19 mouse cellular contexts compared by ENCODE assay signal in the genomic region with DNA sequence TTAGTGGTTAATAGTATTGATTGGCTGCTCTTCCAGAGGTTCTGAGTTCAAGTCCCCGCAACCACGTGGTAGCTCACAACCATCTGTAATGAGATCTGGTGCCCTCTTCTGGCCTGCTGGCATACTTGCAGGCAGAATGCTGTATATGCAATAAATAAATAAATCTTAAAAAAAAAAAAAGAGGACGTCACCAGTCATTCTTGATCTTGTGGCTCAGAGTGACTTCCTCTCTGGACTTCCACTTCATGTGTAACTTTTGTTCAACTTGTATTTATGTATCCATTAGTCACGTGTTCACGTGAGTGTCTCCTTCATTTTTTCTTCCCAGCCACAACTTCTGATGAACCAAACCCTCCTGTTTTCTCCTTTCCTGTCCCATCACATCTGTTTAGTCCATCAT. TPM values are rescaled to one million over a fixed set of nuclear protein-coding genes. Genes with fewer than 3 reads are reported as not detected.
DNase-seq lines count a peak whose midpoint lies in the region; ATAC-seq and TF ChIP-seq lines count a peak whose summit lies in the region.
"Had no signal": no experiment of that assay in that cellular context is flagged by ENCODE, and none has a peak within 500 bp of the region (broad histone marks: within the 10 kb centered on the region; RNA-seq: fewer than 3 reads in every experiment).

No protein-coding gene starts in this region.

- no peaks in the 10 kb centered on the region for H3K27me3 ChIP-seq in intestine, postnatal 0 days (replicated peaks; ENCODE audit: control insufficient read depth, insufficient read depth, low read length)
- no peaks in the 10 kb centered on the region for H3K27me3 ChIP-seq in intestine, embryonic 15.5 days (replicated peaks)
- H3K27me3 ChIP-seq in lung, postnatal 0 days (replicated peaks; ENCODE audit: insufficient read depth, low read length) = no peaks in the 10 kb centered on the region
- H3K27me3 ChIP-seq: embryonic facial prominence, embryonic 12.5 days; limb, embryonic 13.5 days; lung, embryonic 15.5 days; neural tube, embryonic 13.5 days had no signal

- no peaks in the 10 kb centered on the region; the same call in 1 of the 2 replicates for H3K9me3 ChIP-seq in intestine, postnatal 0 days (ENCODE audit: control insufficient read depth)
- H3K9me3 ChIP-seq in intestine, embryonic 15.5 days = no peaks in the 10 kb centered on the region
- H3K9me3 ChIP-seq in lung, postnatal 0 days (ENCODE audit: low read length) = no peaks in the 10 kb centered on the region
- H3K9me3 ChIP-seq: embryonic facial prominence, embryonic 12.5 days; lung, embryonic 15.5 days; neural tube, embryonic 13.5 days had no signal

- H3K9ac ChIP-seq in intestine, postnatal 0 days (ENCODE audit: low read depth, low read length) = no peak overlapping the region
- no peak overlapping the region for H3K9ac ChIP-seq in intestine, embryonic 15.5 days
- H3K9ac ChIP-seq in lung, postnatal 0 days (replicated peaks; ENCODE audit: low read depth) = no peak overlapping the region
- H3K9ac ChIP-seq: embryonic facial prominence, embryonic 12.5 days; limb, embryonic 13.5 days; lung, embryonic 15.5 days; neural tube, embryonic 13.5 days had no signal

- TF ChIP-seq CTCF in intestine, postnatal 0 days (IDR thresholded peaks at IDR 0.05; ENCODE audit: low read depth) = peak; percentile 25; the same call in 1 of the 2 replicates
- TF ChIP-seq CTCF in lung, postnatal 0 days (IDR thresholded peaks at IDR 0.05) = peak; percentile 37

- no peak for ATAC-seq in intestine, postnatal 0 days
- ATAC-seq in intestine, embryonic 15.5 days = no peak
- no peak for ATAC-seq in lung, postnatal 0 days
- peak; percentile 53; the same call in 1 of the 2 replicates for ATAC-seq in common myeloid progenitor, adult 5-6 weeks (replicated peaks; ENCODE audit: low read depth, poor library complexity, severe bottlenecking)
- ATAC-seq: forebrain, embryonic 16.5 days; inflammation-experienced regulatory T-cells, adult 6 months had no signal

- no peak for TF ChIP-seq EP300 in lung, postnatal 0 days (IDR thresholded peaks at IDR 0.05)

- H3K4me3 ChIP-seq in intestine, postnatal 0 days (ENCODE audit: low read depth, low read length) = no peak overlapping the region
- no peak overlapping the region for H3K4me3 ChIP-seq in intestine, embryonic 15.5 days (replicated peaks)
- H3K4me3 ChIP-seq in lung, postnatal 0 days (ENCODE audit: low read depth, low read length) = no peak overlapping the region
- H3K4me3 ChIP-seq: embryonic facial prominence, embryonic 12.5 days; limb, embryonic 13.5 days; lung, embryonic 15.5 days; neural tube, embryonic 13.5 days had no signal

- no peak overlapping the region for H3K27ac ChIP-seq in intestine, postnatal 0 days (ENCODE audit: low read depth, low read length)
- no peak overlapping the region for H3K27ac ChIP-seq in intestine, embryonic 15.5 days
- H3K27ac ChIP-seq in lung, postnatal 0 days (ENCODE audit: low read length) = no peak overlapping the region
- H3K27ac ChIP-seq: embryonic facial prominence, embryonic 12.5 days; limb, embryonic 13.5 days; lung, embryonic 15.5 days; neural tube, embryonic 13.5 days had no signal

- DNase-seq in lung, postnatal 0 days (ENCODE audit: low spot score) = no peak
- no peak for DNase-seq in lung, postnatal 14 days
- no peak for DNase-seq in thymus, adult 18-20 months
- DNase-seq in heart, adult 18-20 months = no peak
- DNase-seq: adrenal gland, postnatal 10 days; B cell, adult 2 months; cerebellum, adult 18-20 months; spleen, adult 18-20 months; thymus, postnatal 25 days had no signal

- WGBS in intestine, postnatal 0 days = 79% methylated on average over 5 of the region's 5 CpGs
- 81% methylated on average over 5 of the region's 5 CpGs for whole genome bisulfite sequencing in intestine, embryonic 15.5 days
- 76% methylated on average over 5 of the region's 5 CpGs for WGBS in lung, postnatal 0 days

- no peak overlapping the region for H3K4me2 ChIP-seq in intestine, postnatal 0 days (replicated peaks; ENCODE audit: low read depth)
- H3K4me2 ChIP-seq in intestine, embryonic 15.5 days (replicated peaks) = no peak overlapping the region
- no peak overlapping the region for H3K4me2 ChIP-seq in lung, postnatal 0 days (replicated peaks; ENCODE audit: low read depth, low read length)
- H3K4me2 ChIP-seq: embryonic facial prominence, embryonic 12.5 days; limb, embryonic 13.5 days; lung, embryonic 15.5 days; neural tube, embryonic 13.5 days had no signal

- no peaks in the 10 kb centered on the region for H3K36me3 ChIP-seq in intestine, postnatal 0 days (ENCODE audit: control insufficient read depth, insufficient read depth)
- no peaks in the 10 kb centered on the region for H3K36me3 ChIP-seq in intestine, embryonic 15.5 days
- H3K36me3 ChIP-seq in lung, postnatal 0 days (ENCODE audit: insufficient read depth, low read length) = no peaks in the 10 kb centered on the region
- H3K36me3 ChIP-seq: embryonic facial prominence, embryonic 12.5 days; limb, embryonic 13.5 days; lung, embryonic 15.5 days; neural tube, embryonic 13.5 days had no signal

- no peaks in the 10 kb centered on the region for H3K4me1 ChIP-seq in intestine, postnatal 0 days (replicated peaks; ENCODE audit: control insufficient read depth, insufficient read depth, low read length)
- H3K4me1 ChIP-seq in intestine, embryonic 15.5 days (replicated peaks) = no peaks in the 10 kb centered on the region; the same call in 1 of the 2 replicates
- 0 out of 2 replicates have a peak, but pooled peaks cover 5% of the 10 kb centered on the region for H3K4me1 ChIP-seq in lung, postnatal 0 days (ENCODE audit: insufficient read depth, low read depth, low read length)
- H3K4me1 ChIP-seq: embryonic facial prominence, embryonic 12.5 days; limb, embryonic 13.5 days had no signal

RNA-seq across cellular contexts. Expression of gene Togaram2, which starts 3.5 kb away (rescaled TPM):
- polyA plus RNA-seq in intestine, postnatal 0 days (2015; fragmentation: Nextera tagmentation; extraction: Ambion mirVana) = 0.07 and 0.16 TPM in 2 replicates
- 0.44 and 0.68 TPM in 2 replicates for polyA plus RNA-seq in intestine, embryonic 15.5 days (2015; fragmentation: Nextera tagmentation; extraction: Ambion mirVana)
- polyA plus RNA-seq in lung, postnatal 0 days (2015; fragmentation: Nextera tagmentation; extraction: Ambion mirVana) = 6.3 and 9.1 TPM in 2 replicates
- not detected in 2 replicates for total RNA-seq in common myeloid progenitor, adult 5-6 weeks (2017)
- 1 to 10 TPM; 4.7 to 5.4 TPM for total RNA-seq in heart, adult 18-20 months (2021)
- total RNA-seq: hematopoietic stem cell, adult 5-6 weeks had no signal
- polyA plus RNA-seq: embryonic facial prominence, embryonic 12.5 days; inflammation-experienced regulatory T-cells, adult 6 months had no signal

RNA-seq across cellular contexts. Expression of gene Wdr43, which starts 53.8 kb away (rescaled TPM):
- 22.8 and 26.5 TPM in 2 replicates for polyA plus RNA-seq in intestine, postnatal 0 days (2015; fragmentation: Nextera tagmentation; extraction: Ambion mirVana)
- 72.5 and 76.9 TPM in 2 replicates for polyA plus RNA-seq in intestine, embryonic 15.5 days (2015; fragmentation: Nextera tagmentation; extraction: Ambion mirVana)
- 20.6 and 22.3 TPM in 2 replicates for polyA plus RNA-seq in lung, postnatal 0 days (2015; fragmentation: Nextera tagmentation; extraction: Ambion mirVana)
- 344 and 391 TPM in 2 replicates for total RNA-seq in common myeloid progenitor, adult 5-6 weeks (2017)
- 10 to 100 TPM; 19.4 to 20.6 TPM for total RNA-seq in heart, adult 18-20 months (2021)
